Mouse (Mus musculus): Measurements from ENCODE around the gene Dop1b. TPM values are rescaled to one million over a fixed set of nuclear protein-coding genes. Genes with fewer than 3 reads are reported as not detected.
"Not testable (repeated sequence)": the region's sequence is repeated elsewhere in the genome, so short reads cannot be mapped to it uniquely, and the experiment has no call there.

Gene Dop1b
- polyA plus RNA-seq, 1 experiment from 2014 or later = 25.2 TPM

DNA sequence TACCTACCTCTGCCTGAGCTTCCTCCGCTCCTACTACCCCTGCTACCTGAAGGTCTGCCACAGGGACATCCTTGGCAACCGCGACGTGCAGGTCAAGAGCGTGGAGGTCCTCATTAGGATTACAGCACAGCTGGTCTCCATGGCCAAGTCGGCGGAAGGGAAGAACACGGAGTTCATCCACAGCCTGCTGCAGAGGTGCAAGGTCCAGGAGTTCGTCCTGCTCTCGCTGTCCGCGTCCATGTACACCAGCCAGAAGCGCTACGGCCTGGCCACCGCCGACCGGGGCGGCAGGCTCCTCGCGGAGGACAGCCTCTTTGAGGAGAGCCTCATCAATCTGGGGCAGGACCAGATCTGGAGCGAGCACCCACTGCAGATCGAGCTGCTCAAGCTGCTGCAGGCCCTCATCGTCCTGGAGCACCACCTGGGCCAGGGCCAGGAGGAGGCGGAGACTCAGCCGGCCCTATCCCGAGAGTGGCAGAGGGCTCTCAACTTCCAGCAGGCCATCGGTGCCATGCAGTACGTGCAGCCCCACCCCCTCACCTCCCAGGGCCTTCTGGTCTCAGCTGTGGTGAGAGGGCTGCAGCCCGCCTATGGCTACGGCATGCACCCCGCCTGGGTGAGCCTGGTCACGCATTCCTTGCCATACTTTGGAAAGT is 58.7 kb downstream of the Dop1b start:
- H3K4me3 ChIP-seq = no peak overlapping the region
- H3K4me2 ChIP-seq (replicated peaks) = no peak overlapping the region
- WGBS = 69% methylated on average over 32 of the region's 32 CpGs
- no peaks in the 10 kb centered on the region for H3K27me3 ChIP-seq
- H3K4me1 ChIP-seq = no peaks in the 10 kb centered on the region
- H3K9ac ChIP-seq = no peak overlapping the region
- H3K27ac ChIP-seq = no peak overlapping the region
- H3K9me3 ChIP-seq (replicated peaks) = no peaks in the 10 kb centered on the region
- H3K36me3 ChIP-seq = peaks cover 32% of the 10 kb centered on the region
- ATAC-seq (ENCODE audit: low FRiP score) = no peak

DNA sequence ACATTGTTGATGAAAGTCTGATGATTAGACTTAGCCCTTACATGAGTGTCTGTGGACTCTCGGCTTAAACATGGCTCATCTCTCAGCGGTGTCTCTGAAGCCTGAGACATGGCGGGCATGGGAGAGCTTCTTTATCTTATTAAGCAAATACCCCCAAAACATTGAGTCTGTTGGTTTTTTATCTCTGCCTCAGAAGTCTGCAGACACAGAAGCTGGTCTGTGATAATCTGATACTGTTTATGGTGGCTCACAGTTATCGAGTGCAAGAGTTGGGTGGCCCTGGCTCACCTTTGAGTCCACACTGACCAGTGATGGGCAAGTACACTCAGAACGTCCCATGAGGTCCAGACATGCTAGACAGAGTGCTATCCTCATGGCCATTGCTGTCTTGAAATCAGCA is 63.0 kb downstream of the Dop1b start:
- no peak overlapping the region for H3K27ac ChIP-seq
- no peak overlapping the region for H3K4me3 ChIP-seq
- H3K27me3 ChIP-seq = no peaks in the 10 kb centered on the region
- peaks cover 35% of the 10 kb centered on the region for H3K36me3 ChIP-seq
- H3K4me2 ChIP-seq (replicated peaks) = no peak overlapping the region
- no peak for ATAC-seq (ENCODE audit: low FRiP score)
- H3K9me3 ChIP-seq (replicated peaks) = no peaks in the 10 kb centered on the region
- no peak overlapping the region for H3K9ac ChIP-seq
- H3K4me1 ChIP-seq = no peaks in the 10 kb centered on the region
- 86% methylated on average over 5 of the region's 5 CpGs for WGBS

DNA sequence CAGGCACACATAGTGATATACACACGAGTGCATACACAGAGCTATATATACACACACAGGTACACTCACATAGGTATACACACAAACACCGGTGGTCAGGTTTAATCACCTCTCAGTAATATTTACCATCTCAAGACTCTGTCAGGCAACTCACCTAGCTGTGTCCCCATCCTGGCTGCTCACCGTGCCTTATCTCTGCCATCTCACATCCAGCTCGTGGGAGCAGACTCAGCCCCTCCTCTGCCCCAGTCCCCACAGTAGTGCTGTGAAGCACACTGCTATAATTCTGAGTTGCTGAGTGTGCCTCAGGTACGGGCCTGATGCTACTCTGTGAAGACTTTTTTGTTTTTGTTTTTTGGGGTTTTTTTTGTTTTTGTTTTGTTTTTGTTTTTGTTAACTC is 64.8 kb downstream of the Dop1b start:
- WGBS = 83% methylated on average over 5 of the region's 5 CpGs
- peaks cover 27% of the 10 kb centered on the region for H3K36me3 ChIP-seq

DNA sequence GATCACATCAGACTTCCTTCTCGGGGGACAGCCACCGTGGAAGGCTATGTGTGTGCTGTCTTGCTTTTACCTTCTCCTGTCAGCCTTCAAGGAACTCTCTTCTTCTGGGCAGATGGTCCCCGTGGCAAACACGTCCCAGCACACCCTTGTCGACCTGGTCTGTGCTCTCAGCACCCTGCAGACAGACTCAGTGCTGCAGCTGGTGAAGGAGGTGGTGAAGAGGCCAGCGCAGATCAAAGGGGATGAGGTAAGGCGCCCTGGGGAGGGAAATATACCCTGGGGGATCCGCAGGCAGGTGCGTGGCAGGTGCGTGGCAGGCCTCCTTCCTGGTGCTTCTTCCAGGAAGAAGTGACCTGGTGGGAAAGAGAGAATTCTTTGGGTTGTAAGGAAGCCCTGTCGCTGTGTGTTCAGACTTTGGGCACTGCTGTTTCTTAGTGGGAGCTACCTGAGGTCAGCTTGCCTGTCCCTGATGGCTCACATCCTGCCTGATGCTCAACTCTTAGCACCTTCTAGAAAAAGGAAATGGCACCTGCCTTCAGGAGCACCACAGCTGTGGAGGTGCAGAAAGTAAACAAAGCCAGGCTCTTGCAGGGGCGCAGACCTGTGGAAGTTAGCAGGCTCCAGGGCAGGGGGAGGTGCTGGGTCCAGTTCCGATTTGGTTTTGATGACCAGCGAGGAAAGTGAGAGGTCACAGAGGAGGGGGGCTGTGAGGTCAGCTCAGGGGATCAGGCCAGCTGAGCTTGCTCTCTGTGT is 65.7 kb downstream of the Dop1b start:
- Histone ChIP-seq H3K4me2 (replicated peaks) (no peak overlapping the region), H3K9me3 (replicated peaks) (no peaks in the 10 kb centered on the region), H3K27ac (no peak overlapping the region), H3K27me3 (no peaks in the 10 kb centered on the region), H3K4me1 (no peaks in the 10 kb centered on the region), H3K36me3 (peaks cover 34% of the 10 kb centered on the region), H3K9ac (no peak overlapping the region), H3K4me3 (no peak overlapping the region)
- ATAC-seq (ENCODE audit: low FRiP score) = no peak
- WGBS = 54% methylated on average over 14 of the region's 14 CpGs

More for the DNA sequence above, 64.8 kb downstream of the Dop1b start:
- no peak overlapping the region for H3K27ac ChIP-seq
- H3K4me3 ChIP-seq = no peak overlapping the region
- H3K4me2 ChIP-seq (replicated peaks) = no peak overlapping the region
- H3K27me3 ChIP-seq = no peaks in the 10 kb centered on the region
- no peaks in the 10 kb centered on the region for H3K9me3 ChIP-seq (replicated peaks)
- H3K9ac ChIP-seq = no peak overlapping the region
- ATAC-seq (ENCODE audit: low FRiP score) = no peak
- H3K4me1 ChIP-seq = no peaks in the 10 kb centered on the region

DNA sequence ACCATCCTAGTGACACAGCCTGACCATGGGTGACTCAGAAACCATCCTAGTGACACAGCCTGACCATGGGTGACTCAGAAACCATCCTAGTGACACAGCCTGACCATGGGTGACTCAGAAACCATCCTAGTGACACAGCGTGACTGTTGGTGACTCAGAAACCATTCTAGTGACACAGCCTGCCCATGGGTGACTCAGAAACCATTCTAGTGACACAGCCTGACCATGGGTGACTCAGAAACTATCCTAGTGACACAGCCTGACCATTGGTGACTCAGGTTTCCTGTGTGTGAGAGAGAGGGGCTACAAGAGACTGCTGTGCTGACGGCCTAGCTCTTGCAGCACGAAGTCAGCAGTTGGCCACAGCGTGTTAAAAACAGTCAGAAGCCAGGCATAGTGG is 66.7 kb downstream of the Dop1b start:
- H3K9me3 ChIP-seq (replicated peaks); H3K4me3 ChIP-seq; H3K4me1 ChIP-seq; H3K4me2 ChIP-seq (replicated peaks); H3K27ac ChIP-seq; ATAC-seq (ENCODE audit: low FRiP score); H3K9ac ChIP-seq; H3K27me3 ChIP-seq: not testable (repeated sequence)
- 74% methylated on average over 4 of the region's 4 CpGs for WGBS
- peaks cover 39% of the 10 kb centered on the region for H3K36me3 ChIP-seq

DNA sequence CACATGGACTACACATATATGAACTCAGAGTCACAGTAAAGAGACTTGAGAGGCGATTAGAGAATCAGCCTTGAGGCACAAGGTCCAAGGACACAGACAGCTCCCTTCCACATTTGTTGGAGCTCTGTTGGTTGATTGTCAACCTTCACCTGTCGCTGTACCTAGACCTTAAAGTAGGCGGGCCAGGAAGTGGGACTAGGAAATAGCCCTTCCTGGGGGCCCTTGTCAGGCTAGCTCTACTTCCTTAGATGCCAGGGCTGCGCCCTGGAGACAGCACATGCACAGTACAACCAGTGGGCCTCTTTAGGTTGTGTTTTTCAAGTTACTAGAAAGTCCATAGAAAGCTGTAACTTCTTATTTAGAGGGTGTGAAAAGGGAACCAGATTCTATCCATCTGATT is 67.8 kb downstream of the Dop1b start:
- WGBS = 83% methylated on average over 4 of the region's 4 CpGs
- Histone ChIP-seq H3K9ac (no peak overlapping the region), H3K4me3 (no peak overlapping the region), H3K27me3 (no peaks in the 10 kb centered on the region), H3K9me3 (replicated peaks) (0 out of 2 replicates have a peak, but pooled peaks cover 4% of the 10 kb centered on the region), H3K27ac (no peak overlapping the region), H3K4me2 (replicated peaks) (no peak overlapping the region), H3K36me3 (peaks cover 41% of the 10 kb centered on the region), H3K4me1 (no peaks in the 10 kb centered on the region)
- no peak for ATAC-seq (ENCODE audit: low FRiP score)

DNA sequence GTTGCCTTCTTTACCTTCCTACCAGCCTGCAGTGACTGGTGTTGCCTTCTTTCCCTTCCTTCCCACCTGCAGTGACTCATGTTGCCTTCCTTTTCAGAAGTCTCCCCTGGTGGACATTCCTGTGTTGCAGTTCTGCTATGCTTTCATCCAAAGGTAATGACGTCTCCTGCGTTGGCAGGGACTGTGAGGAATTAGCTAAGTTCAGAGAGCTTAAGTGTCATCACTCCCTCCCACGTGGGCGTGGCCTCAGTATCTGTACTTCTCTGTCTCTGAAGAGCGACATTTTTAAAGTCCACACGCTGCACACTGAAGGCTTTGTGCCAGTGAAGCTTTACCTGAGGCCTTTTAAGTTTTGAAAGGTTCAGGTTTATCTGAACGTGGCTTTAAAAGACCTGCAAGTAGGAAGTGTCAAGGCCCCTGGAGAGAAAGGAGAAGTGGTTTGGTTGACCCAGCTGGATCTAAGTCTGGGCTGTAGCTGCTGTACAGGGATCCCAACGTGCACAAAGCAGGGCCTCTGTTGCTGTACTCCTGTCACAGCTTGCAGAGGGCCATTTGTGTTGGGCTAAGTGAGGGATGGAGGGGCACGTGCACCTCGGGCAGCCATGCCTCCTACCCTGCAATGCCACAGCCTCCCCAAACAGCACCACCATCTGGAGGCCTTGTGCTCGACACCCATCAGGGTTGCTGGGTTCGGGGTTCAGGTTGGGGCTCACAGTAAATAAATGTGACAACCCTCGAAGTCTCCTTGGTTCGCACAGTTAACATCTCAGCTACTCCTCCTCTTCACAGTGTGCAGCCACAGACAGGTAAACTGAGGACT is 69.2 kb downstream of the Dop1b start:
- Histone ChIP-seq H3K4me2 (replicated peaks) (no peak overlapping the region), H3K36me3 (peaks cover 41% of the 10 kb centered on the region), H3K4me3 (no peak overlapping the region), H3K27ac (no peak overlapping the region), H3K27me3 (no peaks in the 10 kb centered on the region), H3K9me3 (replicated peaks) (0 out of 2 replicates have a peak, but pooled peaks cover 4% of the 10 kb centered on the region), H3K4me1 (peaks cover 5% of the 10 kb centered on the region), H3K9ac (no peak overlapping the region)
- WGBS = 63% methylated on average over 14 of the region's 14 CpGs
- no peak for ATAC-seq (ENCODE audit: low FRiP score)

DNA sequence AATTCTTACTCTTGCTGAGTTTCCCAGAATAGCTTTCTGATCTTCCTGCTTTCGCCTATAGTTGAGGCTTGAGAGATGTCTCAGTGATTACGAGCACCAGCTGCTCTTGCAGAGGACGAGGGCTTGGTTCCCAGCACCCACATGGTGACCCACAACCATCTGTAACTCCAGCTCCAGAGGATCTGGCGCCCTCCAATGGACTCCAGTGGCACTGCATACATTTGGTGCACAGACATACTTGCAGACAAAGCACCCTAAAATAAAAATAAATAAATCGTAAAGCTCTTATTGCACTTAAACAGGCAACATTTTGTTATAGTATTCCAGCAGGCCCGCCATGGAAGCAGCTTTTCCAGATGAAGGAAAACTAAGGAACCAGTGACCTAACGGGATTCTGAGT is 72.5 kb downstream of the Dop1b start:
- Histone ChIP-seq H3K9ac (no peak overlapping the region), H3K27me3 (no peaks in the 10 kb centered on the region), H3K4me3 (no peak overlapping the region), H3K4me1 (peaks cover 5% of the 10 kb centered on the region), H3K9me3 (replicated peaks) (0 out of 2 replicates have a peak, but pooled peaks cover 4% of the 10 kb centered on the region), H3K4me2 (replicated peaks) (no peak overlapping the region), H3K36me3 (peaks cover 28% of the 10 kb centered on the region), H3K27ac (no peak overlapping the region)
- WGBS = 89% methylated on average over 7 of the region's 7 CpGs
- ATAC-seq (ENCODE audit: low FRiP score) = no peak

DNA sequence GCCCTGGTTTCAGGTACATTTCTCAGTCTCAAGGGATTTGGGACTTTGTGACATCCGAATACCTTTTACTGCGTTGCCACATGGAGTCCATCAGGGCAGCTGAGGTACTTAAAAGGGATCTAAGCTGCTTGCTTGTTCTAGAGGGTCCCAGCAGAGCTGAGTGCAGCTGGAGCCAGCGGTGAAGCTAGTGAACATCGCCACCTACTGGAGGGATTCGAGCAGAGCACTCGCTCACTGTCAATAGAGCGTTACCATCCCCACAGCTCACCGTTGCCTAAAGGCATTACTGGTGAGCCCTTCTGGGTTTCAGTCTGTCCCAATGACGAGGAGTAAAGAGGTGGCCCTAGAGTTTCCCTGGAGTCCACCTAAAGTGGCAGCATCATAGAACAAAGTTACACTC is 74.1 kb downstream of the Dop1b start:
- Histone ChIP-seq H3K27me3 (no peaks in the 10 kb centered on the region), H3K4me3 (no peak overlapping the region), H3K4me2 (replicated peaks) (no peak overlapping the region), H3K9me3 (replicated peaks) (0 out of 2 replicates have a peak, but pooled peaks cover 4% of the 10 kb centered on the region), H3K4me1 (peaks cover 10% of the 10 kb centered on the region), H3K27ac (no peak overlapping the region), H3K9ac (no peak overlapping the region), H3K36me3 (peaks cover 21% of the 10 kb centered on the region)
- ATAC-seq (ENCODE audit: low FRiP score) = peak; percentile 78
- WGBS = 4% methylated on average over 9 of the region's 9 CpGs

DNA sequence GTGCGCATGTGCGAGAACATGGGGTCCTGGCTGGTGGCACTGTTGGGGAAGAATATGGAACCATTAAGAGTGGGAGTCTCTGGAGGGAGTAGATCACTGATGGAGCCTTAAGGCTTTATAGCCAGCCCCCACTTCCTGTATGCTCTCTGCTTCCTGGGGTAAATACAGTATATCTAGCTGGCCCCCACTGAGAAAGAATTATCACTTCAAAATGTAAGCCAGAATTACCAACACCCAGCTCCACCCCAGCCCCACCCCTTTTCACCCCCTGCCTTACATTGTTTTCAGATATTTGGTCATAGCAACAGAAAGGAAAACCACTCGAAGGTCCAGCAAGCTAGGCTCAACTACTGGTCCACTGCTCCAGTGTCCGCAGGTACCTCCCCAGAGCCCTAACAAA is 76.7 kb downstream of the Dop1b start:
- Histone ChIP-seq H3K4me3 (no peak overlapping the region), H3K4me1 (peaks cover 13% of the 10 kb centered on the region), H3K9ac (no peak overlapping the region), H3K27me3 (no peaks in the 10 kb centered on the region), H3K36me3 (peaks cover 11% of the 10 kb centered on the region), H3K9me3 (replicated peaks) (0 out of 2 replicates have a peak, but pooled peaks cover 4% of the 10 kb centered on the region), H3K27ac (no peak overlapping the region), H3K4me2 (replicated peaks) (no peak overlapping the region)
- no peak for ATAC-seq (ENCODE audit: low FRiP score)
- WGBS = 93% methylated on average over 4 of the region's 4 CpGs

DNA sequence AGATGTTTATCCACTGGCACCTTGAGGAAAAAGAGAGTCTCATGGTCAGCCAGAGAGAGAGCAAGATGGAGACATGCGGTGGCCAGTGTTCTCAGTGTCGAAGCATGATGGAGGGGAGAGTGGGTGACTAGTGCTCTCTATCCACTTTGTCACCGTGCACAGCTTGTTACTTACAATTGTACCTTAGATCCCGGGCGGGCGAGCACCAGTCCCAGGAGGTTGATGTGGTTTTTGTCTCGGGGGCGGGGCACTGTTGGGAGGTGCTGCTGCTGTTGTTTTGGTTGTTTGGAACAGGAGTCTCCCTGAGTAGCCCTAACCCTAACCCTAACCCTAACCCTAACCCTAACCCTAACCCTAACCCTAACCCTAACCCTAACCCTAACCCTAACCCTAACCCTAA is 77.2 kb downstream of the Dop1b start:
- Histone ChIP-seq H3K4me2 (replicated peaks) (no peak overlapping the region), H3K27ac (no peak overlapping the region), H3K9ac (no peak overlapping the region), H3K36me3 (peaks cover 10% of the 10 kb centered on the region), H3K4me3 (no peak overlapping the region), H3K9me3 (replicated peaks) (0 out of 2 replicates have a peak, but pooled peaks cover 4% of the 10 kb centered on the region), H3K27me3 (no peaks in the 10 kb centered on the region), H3K4me1 (peaks cover 13% of the 10 kb centered on the region)
- 90% methylated on average over 8 of the region's 8 CpGs for WGBS
- ATAC-seq (ENCODE audit: low FRiP score) = no peak

Data from hindbrain, embryonic 12.5 days (tissue).